Comparison of ENCODE assay signal across 8 mouse cellular contexts in genomic region chr17:35121143-35121799, GRCm38 (mm10). TPM values are rescaled to one million over a fixed set of nuclear protein-coding genes. Genes with fewer than 3 reads are reported as not detected.
DNase-seq lines count a peak whose midpoint lies in the region; ATAC-seq and TF ChIP-seq lines count a peak whose summit lies in the region.

Gpank1 (plus strand) TSS chr17:35121455.

- peak; percentile 96 for DNase-seq in G1E (ENCODE audit: low spot score)
- peak; percentile 97 to 99 for DNase-seq in cerebellum, adult 18-20 months
- peak; percentile 97 for DNase-seq in heart, postnatal 36 days
- DNase-seq in layer of hippocampus, adult 2 months (ENCODE audit: low spot score in 2 of 2) = peak; percentile 98 to 99
- peak; percentile 100 for DNase-seq in lung, embryonic 14.5 days
- DNase-seq in thymus, adult 2 months = peak; percentile 98

- peak within 1 kb of the TSS; percentile 95 for H3K4me2 ChIP-seq in forebrain, embryonic 16.5 days (ENCODE audit: low read length)
- peak within 1 kb of the TSS; percentile 94 for H3K4me2 ChIP-seq in lung, embryonic 14.5 days

- WGBS in forebrain, embryonic 16.5 days = 0% methylated on average over 50 of the region's 50 CpGs
- WGBS in lung, embryonic 14.5 days = under 1% methylated on average over 50 of the region's 50 CpGs
- WGBS in olfactory bulb, adult 2 months = under 1% methylated on average over 50 of the region's 50 CpGs
- WGBS in thymus, adult 2 months = under 1% methylated on average over 50 of the region's 50 CpGs

- ATAC-seq in G1E (ENCODE audit: extremely low read depth, insufficient number of reproducible peaks, low FRiP score, poor library complexity, severe bottlenecking) = peak; percentile 94
- peak; percentile 97 for ATAC-seq in forebrain, embryonic 16.5 days
- peak; percentile 97 for ATAC-seq in lung, embryonic 14.5 days (ENCODE audit: insufficient read depth)

- no peaks in the 10 kb centered on the region for H3K9me3 ChIP-seq in G1E (replicated peaks)
- no peaks in the 10 kb centered on the region for H3K9me3 ChIP-seq in forebrain, embryonic 16.5 days (ENCODE audit: control insufficient read depth, low read length)
- H3K9me3 ChIP-seq in lung, embryonic 14.5 days (ENCODE audit: low read depth, low read length) = no peaks in the 10 kb centered on the region

- peaks cover 67% of the 10 kb centered on the region for H3K36me3 ChIP-seq in G1E (replicated peaks)
- peaks cover 17% of the 10 kb centered on the region for H3K36me3 ChIP-seq in forebrain, embryonic 16.5 days (ENCODE audit: control insufficient read depth, insufficient read depth)
- peaks cover 40% of the 10 kb centered on the region for H3K36me3 ChIP-seq in lung, embryonic 14.5 days (ENCODE audit: insufficient read depth)
- peaks cover 24% of the 10 kb centered on the region for H3K36me3 ChIP-seq in thymus, adult 2 months (ENCODE audit: control insufficient read depth, insufficient read depth, low read length)

- H3K27me3 ChIP-seq in G1E (ENCODE audit: insufficient read depth, low read length) = no peaks in the 10 kb centered on the region
- no peaks in the 10 kb centered on the region for H3K27me3 ChIP-seq in forebrain, embryonic 16.5 days (replicated peaks; ENCODE audit: control insufficient read depth, insufficient read depth, low read length)
- H3K27me3 ChIP-seq in lung, embryonic 14.5 days (ENCODE audit: insufficient read depth, low read length) = no peaks in the 10 kb centered on the region
- H3K27me3 ChIP-seq in thymus, adult 2 months (ENCODE audit: control insufficient read depth, insufficient read depth, low read length) = no peaks in the 10 kb centered on the region

- peaks cover 65% of the 10 kb centered on the region for H3K4me1 ChIP-seq in G1E (ENCODE audit: insufficient read depth, low read depth, low read length)
- H3K4me1 ChIP-seq in forebrain, embryonic 16.5 days (replicated peaks; ENCODE audit: control insufficient read depth, insufficient read depth, low read length) = peaks cover 26% of the 10 kb centered on the region
- H3K4me1 ChIP-seq in lung, embryonic 14.5 days (ENCODE audit: insufficient read depth) = peaks cover 3% of the 10 kb centered on the region; the same call in 1 of the 2 replicates
- peaks cover 2% of the 10 kb centered on the region; the same call in 1 of the 2 replicates for H3K4me1 ChIP-seq in olfactory bulb, adult 2 months (ENCODE audit: control insufficient read depth, insufficient read depth, low read length)
- H3K4me1 ChIP-seq in thymus, adult 2 months (replicated peaks; ENCODE audit: control insufficient read depth, insufficient read depth, low read length) = peaks cover 13% of the 10 kb centered on the region

- TF ChIP-seq POLR2A in olfactory bulb, adult 2 months (IDR thresholded peaks at IDR 0.05; ENCODE audit: insufficient read depth, low read depth, low read length) = peak; percentile 37; the same call in 1 of the 2 replicates
- peak; percentile 48; the same call in 1 of the 2 replicates for TF ChIP-seq POLR2A in thymus, adult 2 months (IDR thresholded peaks at IDR 0.05; ENCODE audit: control insufficient read depth, extremely low read depth, insufficient read depth, low read length, poor library complexity)

- TF ChIP-seq CTCF in G1E (IDR thresholded peaks at IDR 0.05; ENCODE audit: low read depth, low read length) = no peak
- no peak for TF ChIP-seq CTCF in layer of hippocampus, adult 2 months (conservative IDR thresholded peaks at IDR 0.05)
- TF ChIP-seq CTCF in lung, embryonic 14.5 days (IDR thresholded peaks at IDR 0.05; ENCODE audit: low read depth) = no peak
- TF ChIP-seq CTCF in olfactory bulb, adult 2 months (IDR thresholded peaks at IDR 0.05; ENCODE audit: insufficient read depth, low read depth, low read length) = no peak
- no peak for TF ChIP-seq CTCF in thymus, adult 2 months (IDR thresholded peaks at IDR 0.05; ENCODE audit: borderline replicate concordance, control insufficient read depth, extremely low read depth, insufficient read depth, low read length, poor library complexity)

- H3K9ac ChIP-seq in forebrain, embryonic 16.5 days (replicated peaks; ENCODE audit: low read depth, low read length) = peak within 1 kb of the TSS; percentile 80
- peak within 1 kb of the TSS; percentile 97 for H3K9ac ChIP-seq in lung, embryonic 14.5 days

- H3K27ac ChIP-seq in forebrain, embryonic 16.5 days (ENCODE audit: low read length) = peak within 1 kb of the TSS; percentile 93
- peak within 1 kb of the TSS; percentile 91 for H3K27ac ChIP-seq in layer of hippocampus, adult 2 months
- H3K27ac ChIP-seq in lung, embryonic 14.5 days (ENCODE audit: low read depth) = peak within 1 kb of the TSS; percentile 92
- H3K27ac ChIP-seq in olfactory bulb, adult 2 months (ENCODE audit: insufficient read depth, low read depth, low read length) = peak within 1 kb of the TSS; percentile 68
- H3K27ac ChIP-seq in thymus, adult 2 months (ENCODE audit: control insufficient read depth, insufficient read depth, low read length) = peak within 1 kb of the TSS; percentile 31

- intact Hi-C loops in heart, postnatal 36 days (cut with DNase I) = loop anchor here (5.0 kb wide), 1 partner anchor 99 kb away; no protein-coding TSS in a partner anchor

- H3K4me3 ChIP-seq in G1E (ENCODE audit: low read depth, low read length) = peak within 1 kb of the TSS; percentile 89
- peak within 1 kb of the TSS; percentile 62 for H3K4me3 ChIP-seq in forebrain, embryonic 16.5 days (replicated peaks; ENCODE audit: low read length)
- H3K4me3 ChIP-seq in layer of hippocampus, adult 2 months = peak within 1 kb of the TSS; percentile 92
- H3K4me3 ChIP-seq in lung, embryonic 14.5 days (ENCODE audit: low read depth, low read length) = peak within 1 kb of the TSS; percentile 96
- H3K4me3 ChIP-seq in olfactory bulb, adult 2 months (ENCODE audit: insufficient read depth, low read depth, low read length) = peak within 1 kb of the TSS; percentile 80
- peak within 1 kb of the TSS; percentile 86 for H3K4me3 ChIP-seq in thymus, adult 2 months (ENCODE audit: control insufficient read depth, insufficient read depth, low read length)

RNA-seq across cellular contexts. Expression of gene Gpank1, which starts in this region (rescaled TPM):
- total RNA-seq in G1E (2014; fragmentation: Nextera tagmentation) (38.0 and 45.9 TPM in 2 replicates), G1E (2017) (49.0 and 54.0 TPM in 2 replicates)
- polyA plus RNA-seq in G1E (2012) = 87.0 and 99.4 TPM in 2 replicates
- polyA plus RNA-seq in forebrain, embryonic 16.5 days (2015; fragmentation: Nextera tagmentation; extraction: Ambion mirVana) = 29.6 and 29.8 TPM in 2 replicates
- 1 to 10 TPM; 8.0 to 9.6 TPM for total RNA-seq in heart, postnatal 36 days (2021)
- 10 to 100 TPM; 15.0 to 15.9 TPM for total RNA-seq in layer of hippocampus, adult 2 months (2021)
- polyA plus RNA-seq in lung, embryonic 14.5 days (2014; fragmentation: Nextera tagmentation; extraction: Ambion mirVana) = 18.3 and 19.0 TPM in 2 replicates
- polyA plus RNA-seq in olfactory bulb, adult 2 months (2012; ENCODE audit: insufficient read depth, insufficient read length, low replicate concordance, missing spikeins) = not detected in 2 replicates
- polyA plus RNA-seq in thymus, adult 2 months (2012; rRNA removed) = 35.2 and 37.8 TPM in 2 replicates

Comparison
In these comparisons a context has a peak if more than half of its experiments do, and no peak if none do; other contexts are left out.
1. Peak in every context shown above with its lines: DNase-seq, ATAC-seq, H3K4me3 ChIP-seq and H3K27ac ChIP-seq.
2. H3K27ac ChIP-seq: peak in every context shown above with its lines; median percentile 93 in forebrain, embryonic 16.5 days; 92 in lung, embryonic 14.5 days; 91 in layer of hippocampus, adult 2 months; 68 in olfactory bulb, adult 2 months; 31 in thymus, adult 2 months.